Mouse (Mus musculus) neural tube, embryonic 13.5 days (tissue): Measurements from ENCODE around the gene Gpr15. TPM values are rescaled to one million over a fixed set of nuclear protein-coding genes. Genes with fewer than 3 reads are reported as not detected.

Experiments
- microRNA-seq: library from miRNA; unstranded; fragments of <30 nt; microRNA quantifications from one replicate; pipeline ENCODE4, GENCODE M21; 2016
- polyA plus RNA-seq: library from polyadenylated mRNA; unstranded; fragments of >200 nt; fragmentation: Nextera tagmentation; extraction: Ambion mirVana; gene quantifications from 2 replicates; pipeline ENCODE4 v1.2.1, GENCODE M21; 2015

The Gpr15 gene
- polyA plus RNA-seq, 1 experiment from 2014 or later = not detected

Small RNA genes lying within 50 kb of the gene (microRNA-seq; reads per million reads assigned to microRNA genes)
- gene Gm27564 = not detected

Other genes starting within 250 kb of the Gpr15 start
- 7.1 and 9.7 TPM in 2 replicates for gene St3gal6, start 194.8 kb downstream of the Gpr15 start, polyA plus RNA-seq
- gene Gm813, start 102.1 kb downstream of the Gpr15 start, polyA plus RNA-seq = not detected in 2 replicates
- gene E330017A01Rik, start 80.3 kb downstream of the Gpr15 start, polyA plus RNA-seq = 0.24 TPM in 1 of 2 replicates, not detected in the other
- 15.4 and 15.5 TPM in 2 replicates for gene Cpox, start 48.8 kb downstream of the Gpr15 start, polyA plus RNA-seq
- 141 and 155 TPM in 2 replicates for gene Cldnd1, start 8.8 kb upstream of the Gpr15 start, polyA plus RNA-seq
- gene Olfr172, start 44.1 kb upstream of the Gpr15 start, polyA plus RNA-seq = not detected in 2 replicates
- not detected in 2 replicates for gene Olfr173, start 81.2 kb upstream of the Gpr15 start, polyA plus RNA-seq
- gene Olfr175-ps1, start 107.7 kb upstream of the Gpr15 start, polyA plus RNA-seq = not detected in 2 replicates
- not detected in 2 replicates for gene Olfr177, start 155.7 kb upstream of the Gpr15 start, polyA plus RNA-seq
- gene Olfr178, start 173.0 kb upstream of the Gpr15 start, polyA plus RNA-seq = not detected in 2 replicates
- not detected in 2 replicates for gene Olfr181, start 209.7 kb upstream of the Gpr15 start, polyA plus RNA-seq
- gene Olfr180, start 210.3 kb upstream of the Gpr15 start, polyA plus RNA-seq = not detected in 2 replicates